11 mouse cellular contexts compared by ENCODE assay signal in genomic region chr3:41070519-41070918, GRCm38 (mm10). TPM values are rescaled to one million over a fixed set of nuclear protein-coding genes. Genes with fewer than 3 reads are reported as not detected.
DNase-seq lines count a peak whose midpoint lies in the region; ATAC-seq and TF ChIP-seq lines count a peak whose summit lies in the region.
"Had no signal": no experiment of that assay in that cellular context is flagged by ENCODE, and none has a peak within 500 bp of the region (broad histone marks: within the 10 kb centered on the region; RNA-seq: fewer than 3 reads in every experiment).

No protein-coding gene starts in this region.

- H3K4me3 ChIP-seq in heart, postnatal 0 days (ENCODE audit: low read depth, low read length) = no peak overlapping the region
- H3K4me3 ChIP-seq in liver, postnatal 0 days (ENCODE audit: low read depth, low read length) = no peak overlapping the region
- H3K4me3 ChIP-seq: hindbrain, embryonic 10.5 days; limb, embryonic 15.5 days; myocyte had no signal

- TF ChIP-seq EP300 in heart, postnatal 0 days (IDR thresholded peaks at IDR 0.05; ENCODE audit: low read depth) = no peak
- TF ChIP-seq EP300 in liver, postnatal 0 days (IDR thresholded peaks at IDR 0.05; ENCODE audit: low read depth) = no peak

- no peaks in the 10 kb centered on the region for H3K27me3 ChIP-seq in heart, postnatal 0 days (ENCODE audit: control insufficient read depth, insufficient read depth, low read length)
- H3K27me3 ChIP-seq in liver, postnatal 0 days (ENCODE audit: insufficient read depth, low read length) = no peaks in the 10 kb centered on the region
- H3K27me3 ChIP-seq: limb, embryonic 15.5 days had no signal

- peaks cover 18% of the 10 kb centered on the region for H3K4me1 ChIP-seq in heart, postnatal 0 days (ENCODE audit: control insufficient read depth, insufficient read depth)
- no peaks in the 10 kb centered on the region; the same call in 1 of the 2 replicates for H3K4me1 ChIP-seq in liver, postnatal 0 days (ENCODE audit: insufficient read depth)
- H3K4me1 ChIP-seq: hindbrain, embryonic 10.5 days had no signal

- H3K9me3 ChIP-seq in heart, postnatal 0 days (replicated peaks; ENCODE audit: control insufficient read depth, low read length) = no peaks in the 10 kb centered on the region
- no peaks in the 10 kb centered on the region for H3K9me3 ChIP-seq in liver, postnatal 0 days (ENCODE audit: low read length)
- H3K9me3 ChIP-seq: hindbrain, embryonic 10.5 days; limb, embryonic 15.5 days had no signal

- DNase-seq in CD4-positive, CD25-positive, alpha-beta regulatory T cell, adult 2 months (ENCODE audit: low read depth, low spot score) = peak; percentile 10
- peak; percentile 26 for DNase-seq in heart, postnatal 0 days (ENCODE audit: low spot score)
- DNase-seq in heart, adult 8-10 months (ENCODE audit: low spot score) = no peak
- no peak for DNase-seq in liver, postnatal 0 days
- DNase-seq in liver = no peak
- DNase-seq in heart, postnatal 4 days = peak; percentile 28
- no peak for DNase-seq in Muller cell, postnatal 12 days (ENCODE audit: inconsistent ontology term)

- H3K27ac ChIP-seq in heart, postnatal 0 days (ENCODE audit: low read depth) = no peak overlapping the region
- H3K27ac ChIP-seq in liver, postnatal 0 days (ENCODE audit: low read depth) = no peak overlapping the region
- H3K27ac ChIP-seq: hindbrain, embryonic 10.5 days; limb, embryonic 15.5 days had no signal

- 64% methylated on average over 2 of the region's 2 CpGs for WGBS in heart, postnatal 0 days
- WGBS in liver, postnatal 0 days (ENCODE audit: insufficient replicate concordance) = 83% methylated on average over 2 of the region's 2 CpGs

- H3K9ac ChIP-seq in heart, postnatal 0 days (replicated peaks; ENCODE audit: low read depth, low read length) = no peak overlapping the region
- no peak overlapping the region for H3K9ac ChIP-seq in liver, postnatal 0 days (replicated peaks)
- H3K9ac ChIP-seq: limb, embryonic 15.5 days had no signal

- peaks cover 42% of the 10 kb centered on the region for H3K36me3 ChIP-seq in heart, postnatal 0 days (replicated peaks; ENCODE audit: control insufficient read depth, insufficient read depth, low read length)
- H3K36me3 ChIP-seq in liver, postnatal 0 days (replicated peaks; ENCODE audit: insufficient read depth, low read length) = peaks cover 21% of the 10 kb centered on the region

- no peak overlapping the region for H3K4me2 ChIP-seq in heart, postnatal 0 days (ENCODE audit: low read depth, low read length)
- H3K4me2 ChIP-seq in liver, postnatal 0 days (ENCODE audit: low read depth, low read length) = no peak overlapping the region
- H3K4me2 ChIP-seq: limb, embryonic 15.5 days had no signal

- TF ChIP-seq CTCF in heart, postnatal 0 days (IDR thresholded peaks at IDR 0.05; ENCODE audit: low read depth) = peak; percentile 57
- peak; percentile 47 for TF ChIP-seq CTCF in liver, postnatal 0 days (IDR thresholded peaks at IDR 0.05; ENCODE audit: low read depth)

- no peak for ATAC-seq in CD4-positive, CD25-positive, alpha-beta regulatory T cell, adult 4 months
- peak; percentile 76; the same call in 1 of the 2 replicates for ATAC-seq in heart, postnatal 0 days (ENCODE audit: insufficient read depth, low read depth)
- no peak for ATAC-seq in liver, postnatal 0 days

RNA-seq across cellular contexts. Expression of gene Pgrmc2, which starts 12.3 kb away (rescaled TPM):
- 1 to 10 TPM; 3.2 to 4.1 TPM for polyA plus RNA-seq in CD4-positive, CD25-positive, alpha-beta regulatory T cell, adult 4 months (2017; shearing (Covaris generic))
- 18.4 and 34.1 TPM in 2 replicates for total RNA-seq in heart, postnatal 0 days (2014; rRNA removed; ENCODE audit: low replicate concordance)
- 29.5 and 32.1 TPM in 2 replicates for polyA plus RNA-seq in heart, postnatal 0 days (2015; fragmentation: Nextera tagmentation; extraction: Ambion mirVana)
- total RNA-seq in heart, adult 8-10 months (2022) = 10 to 100 TPM; 33.9 to 36.7 (median 34.6) TPM
- polyA plus RNA-seq in liver, postnatal 0 days (2015; fragmentation: Nextera tagmentation; extraction: Ambion mirVana) = 17.1 and 18.6 TPM in 2 replicates
- 10 to 100 TPM; 55.1 to 56.1 TPM for total RNA-seq in heart, postnatal 4 days (2021)

Comparison
In these comparisons a context has a peak if more than half of its experiments do, and no peak if none do; other contexts are left out.
1. DNase-seq: peak in CD4-positive, CD25-positive, alpha-beta regulatory T cell, adult 2 months (single experiment), heart, postnatal 0 days (single experiment) and heart, postnatal 4 days (single experiment); none in heart, adult 8-10 months (single experiment), liver, postnatal 0 days (single experiment), liver (single experiment) and Muller cell, postnatal 12 days (single experiment).